20 mouse cellular contexts compared by ENCODE assay signal in genomic region chr9:61332226-61332936, GRCm38 (mm10). TPM values are rescaled to one million over a fixed set of nuclear protein-coding genes. Genes with fewer than 3 reads are reported as not detected.
DNase-seq lines count a peak whose midpoint lies in the region; ATAC-seq and TF ChIP-seq lines count a peak whose summit lies in the region.
"Had no signal": no experiment of that assay in that cellular context is flagged by ENCODE, and none has a peak within 500 bp of the region (broad histone marks: within the 10 kb centered on the region; RNA-seq: fewer than 3 reads in every experiment).

No protein-coding gene starts in this region.

- H3K9me3 ChIP-seq in CH12.LX (replicated peaks; ENCODE audit: low read length): no peaks in the 10 kb centered on the region
- H3K9me3 ChIP-seq in stomach, postnatal 0 days (ENCODE audit: control insufficient read depth, low read length): no peaks in the 10 kb centered on the region
- H3K9me3 ChIP-seq: embryonic facial prominence, embryonic 10.5 days; heart, embryonic 10.5 days; hindbrain, embryonic 13.5 days; intestine, embryonic 15.5 days had no signal

- peaks cover 16 to 31% of the 10 kb centered on the region in 2 experiments for H3K4me1 ChIP-seq in CH12.LX (ENCODE audit: control insufficient read depth in 1 of 2, insufficient read depth in 2 of 2)
- no peaks in the 10 kb centered on the region for H3K4me1 ChIP-seq in stomach, postnatal 0 days (replicated peaks; ENCODE audit: control insufficient read depth, insufficient read depth)

- H3K36me3 ChIP-seq in CH12.LX (replicated peaks in 1 of 2; ENCODE audit: control insufficient read depth in 1 of 2, insufficient read depth in 1 of 2, low read length in 1 of 2): no peaks in the 10 kb centered on the region
- H3K36me3 ChIP-seq in stomach, postnatal 0 days (ENCODE audit: control insufficient read depth, insufficient read depth, low read length): no peaks in the 10 kb centered on the region
- H3K36me3 ChIP-seq: embryonic facial prominence, embryonic 10.5 days; heart, embryonic 10.5 days; hindbrain, embryonic 13.5 days; intestine, embryonic 15.5 days had no signal

- no peak for TF ChIP-seq POLR2A in CH12.LX (IDR thresholded peaks at IDR 0.05; ENCODE audit: low read depth, low read length)

- DNase-seq in CD4-positive, CD25-positive, alpha-beta regulatory T cell, adult 2 months (ENCODE audit: low read depth, low spot score): peak; percentile 22
- DNase-seq in CH12.LX (ENCODE audit: extremely low read depth): peak; percentile 51
- DNase-seq in naive thymus-derived CD4-positive, alpha-beta T cell, adult 2 months (ENCODE audit: low read depth): peak; percentile 23
- no peak for DNase-seq in stomach, postnatal 0 days (ENCODE audit: low spot score)
- no peak for DNase-seq in urinary bladder, adult 2 months (ENCODE audit: low spot score)
- DNase-seq in yolk sac, embryonic 10.5 days (ENCODE audit: low spot score): no peak
- DNase-seq: adrenal gland, postnatal 10 days; cerebellum, adult 11-12 months; cerebellum, adult 9-10 months; cerebellum, postnatal 25 days; gastrocnemius, postnatal 36 days; heart, adult 18-20 months; heart, postnatal 10 days had no signal

- peak; percentile 92 for TF ChIP-seq EP300 in CH12.LX (IDR thresholded peaks at IDR 0.05; ENCODE audit: low read length)
- TF ChIP-seq EP300 in stomach, postnatal 0 days (optimal IDR thresholded peaks at IDR 0.05): no peak

- in situ Hi-C loops in CH12.LX (cut with MboI; ENCODE audit: low pct_ligation_motif_present, low pct_unique_long_range_greater_than_20kb, low sequenced_read_pairs): no loop called here

- no peak overlapping the region for H3K4me3 ChIP-seq in CH12.LX (replicated peaks in 1 of 3; ENCODE audit: low read depth in 2 of 3, low read length in 2 of 3, poor library complexity in 1 of 3)
- no peak overlapping the region for H3K4me3 ChIP-seq in stomach, postnatal 0 days (ENCODE audit: low read depth, low read length)
- H3K4me3 ChIP-seq: embryonic facial prominence, embryonic 10.5 days; heart, embryonic 10.5 days; hindbrain, embryonic 13.5 days; intestine, embryonic 15.5 days had no signal

- peak overlapping the region; percentile 21 for H3K4me2 ChIP-seq in CH12.LX (ENCODE audit: insufficient read depth, low read depth, poor library complexity, severe bottlenecking)
- no peak overlapping the region for H3K4me2 ChIP-seq in stomach, postnatal 0 days (replicated peaks; ENCODE audit: low read depth)
- H3K4me2 ChIP-seq: hindbrain, embryonic 13.5 days; intestine, embryonic 15.5 days had no signal

- dilution Hi-C loops in CH12.LX (cut with MboI; ENCODE audit: extremely low pct_ligation_motif_present, extremely low pct_unique_long_range_greater_than_20kb, low sequenced_read_pairs): no loop called here

- ATAC-seq in granulocyte monocyte progenitor cell, adult 5-6 weeks (replicated peaks; ENCODE audit: poor library complexity, severe bottlenecking): peak; percentile 59
- ATAC-seq in stomach, postnatal 0 days (ENCODE audit: low FRiP score, low TSS enrichment): no peak
- ATAC-seq: forebrain, embryonic 14.5 days; hindbrain, postnatal 0 days; intestine, embryonic 15.5 days had no signal

- 79% methylated on average over 7 of the region's 7 CpGs for WGBS in stomach, postnatal 0 days

- no peaks in the 10 kb centered on the region for H3K79me2 ChIP-seq in CH12.LX (replicated peaks; ENCODE audit: control insufficient read depth, extremely low read depth, insufficient read depth, poor library complexity, severe bottlenecking)

- no peaks in the 10 kb centered on the region for H3K27me3 ChIP-seq in CH12.LX (replicated peaks)
- no peaks in the 10 kb centered on the region for H3K27me3 ChIP-seq in stomach, postnatal 0 days (ENCODE audit: control insufficient read depth, insufficient read depth, low read length)

- H3K9ac ChIP-seq in CH12.LX (ENCODE audit: insufficient read depth, low read depth): no peak overlapping the region
- H3K9ac ChIP-seq in stomach, postnatal 0 days (ENCODE audit: low read length): no peak overlapping the region
- H3K9ac ChIP-seq: hindbrain, embryonic 13.5 days; intestine, embryonic 15.5 days had no signal

- H3K27ac ChIP-seq in CH12.LX (ENCODE audit: insufficient read depth, low read depth): no peak overlapping the region
- no peak overlapping the region for H3K27ac ChIP-seq in stomach, postnatal 0 days (replicated peaks)
- H3K27ac ChIP-seq: embryonic facial prominence, embryonic 10.5 days; heart, embryonic 10.5 days; hindbrain, embryonic 13.5 days; hindbrain, postnatal 0 days; intestine, embryonic 15.5 days had no signal

- TF ChIP-seq CTCF in CH12.LX (conservative IDR thresholded peaks at IDR 0.05 in 1 of 2, IDR thresholded peaks at IDR 0.05 in 1 of 2; ENCODE audit: low read depth in 2 of 2, low read length in 2 of 2): no peak
- no peak for TF ChIP-seq CTCF in stomach, postnatal 0 days (IDR thresholded peaks at IDR 0.05; ENCODE audit: low read depth)

- TF ChIP-seq RAD21 in CH12.LX (IDR thresholded peaks at IDR 0.05; ENCODE audit: low read depth, low read length): no peak; the same call in 1 of the 2 replicates

TF ChIP-seq in CH12.LX, 34 proteins besides CTCF, POLR2A, EP300 and RAD21:
- TF ChIP-seq TBP (conservative IDR thresholded peaks at IDR 0.05; ENCODE audit: low read depth, low read length) (no peak), CHD1 (IDR thresholded peaks at IDR 0.05; ENCODE audit: low read depth, low read length) (no peak), JUND (conservative IDR thresholded peaks at IDR 0.05; ENCODE audit: low read depth, low read length) (peak; percentile 97), PAX5 (IDR thresholded peaks at IDR 0.05; ENCODE audit: low read length) (no peak), NRF1 (IDR thresholded peaks at IDR 0.05; ENCODE audit: low read depth, low read length) (no peak), JUN (IDR thresholded peaks at IDR 0.05; ENCODE audit: insufficient read depth, low read depth, low read length) (peak; percentile 80), RCOR1 (conservative IDR thresholded peaks at IDR 0.05; ENCODE audit: low read depth, low read length) (peak; percentile 90), POLR2AphosphoS2 (IDR thresholded peaks at IDR 0.05; ENCODE audit: low read depth, low read length) (no peak), HCFC1 (IDR thresholded peaks at IDR 0.05; ENCODE audit: low read depth, low read length) (no peak), BHLHE40 (IDR thresholded peaks at IDR 0.05; ENCODE audit: low read depth, low read length) (peak; percentile 80), MXI1 (IDR thresholded peaks at IDR 0.05; ENCODE audit: low read depth, low read length) (no peak), GABPA (IDR thresholded peaks at IDR 0.05; ENCODE audit: insufficient replicate concordance, low read depth, low read length) (no peak), MEF2A (IDR thresholded peaks at IDR 0.05; ENCODE audit: borderline replicate concordance, low read depth, low read length) (peak; percentile 77), SIN3A (IDR thresholded peaks at IDR 0.05; ENCODE audit: low read length) (no peak), E2F4 (IDR thresholded peaks at IDR 0.05; ENCODE audit: insufficient replicate concordance, low read depth, low read length) (no peak), ELF1 (IDR thresholded peaks at IDR 0.05; ENCODE audit: low read depth, low read length) (0 out of 2 replicates have a peak, but pooled peaks have one; percentile 19), ETS1 (conservative IDR thresholded peaks at IDR 0.05; ENCODE audit: low read depth, low read length) (peak; percentile 52), MAX (IDR thresholded peaks at IDR 0.05; ENCODE audit: low read length) (no peak), USF1 (IDR thresholded peaks at IDR 0.05; ENCODE audit: low read depth, low read length) (no peak), TCF12 (IDR thresholded peaks at IDR 0.05; ENCODE audit: low read depth, low read length) (peak; percentile 50; the same call in 1 of the 2 replicates), USF2 (conservative IDR thresholded peaks at IDR 0.05; ENCODE audit: low read depth, low read length) (no peak), IRF4 (IDR thresholded peaks at IDR 0.05; ENCODE audit: low read depth, low read length) (peak; percentile 95), ZMIZ1 (IDR thresholded peaks at IDR 0.05; ENCODE audit: low read depth, low read length) (no peak), MYC (IDR thresholded peaks at IDR 0.05; ENCODE audit: low read depth, low read length) (no peak), KAT2A (IDR thresholded peaks at IDR 0.05; ENCODE audit: insufficient replicate concordance, low read length) (no peak), CHD2 (IDR thresholded peaks at IDR 0.05; ENCODE audit: low read length) (no peak), MAZ (IDR thresholded peaks at IDR 0.05; ENCODE audit: low read depth, low read length) (no peak), ZNF384 (IDR thresholded peaks at IDR 0.05; ENCODE audit: low read depth, low read length) (no peak), MAFK (IDR thresholded peaks at IDR 0.05; ENCODE audit: insufficient replicate concordance, low read length) (peak; percentile 91), UBTF (IDR thresholded peaks at IDR 0.05; ENCODE audit: low read depth, low read length) (no peak), NELFE (IDR thresholded peaks at IDR 0.05; ENCODE audit: low read depth, low read length) (no peak), ZC3H11A (IDR thresholded peaks at IDR 0.05; ENCODE audit: low read depth, low read length) (no peak), ZKSCAN1 (IDR thresholded peaks at IDR 0.05; ENCODE audit: borderline replicate concordance, low read depth, low read length) (no peak), SMC3 (IDR thresholded peaks at IDR 0.05; ENCODE audit: low read depth, low read length) (no peak; the same call in 1 of the 2 replicates)
TF ChIP-seq in CH12.LX: peak in this region for 10.

RNA-seq across cellular contexts. Expression of gene Tle3, which starts 39.8 kb away (rescaled TPM):
- 17.2 and 22.8 TPM in 2 replicates for total RNA-seq in CH12.LX (2012; rRNA removed)
- total RNA-seq in CH12.LX (2014; rRNA removed): 8.1 and 8.4 TPM in 2 replicates
- polyA plus RNA-seq in CH12.LX (2012; ENCODE audit: insufficient read length, low read depth): 26.0 and 29.1 TPM in 2 replicates
- total RNA-seq in granulocyte monocyte progenitor cell, adult 5-6 weeks (2014; fragmentation: Nextera tagmentation): 83.8 and 91.4 TPM in 2 replicates
- 34.6 and 40.9 TPM in 2 replicates for total RNA-seq in granulocyte monocyte progenitor cell, adult 5-6 weeks (2017)
- polyA plus RNA-seq in stomach, postnatal 0 days (2015; fragmentation: Nextera tagmentation; extraction: Ambion mirVana): 16.8 and 18.2 TPM in 2 replicates
- 39.4 and 49.1 TPM in 2 replicates for polyA plus RNA-seq in urinary bladder, adult 2 months (2012; rRNA removed)

Comparison
In these comparisons a context has a peak if more than half of its experiments do, and no peak if none do; other contexts are left out.
1. DNase-seq: peak in CD4-positive, CD25-positive, alpha-beta regulatory T cell, adult 2 months (single experiment), CH12.LX (single experiment) and naive thymus-derived CD4-positive, alpha-beta T cell, adult 2 months (single experiment); none in stomach, postnatal 0 days (single experiment), urinary bladder, adult 2 months (single experiment) and yolk sac, embryonic 10.5 days (single experiment).